10 mouse cellular contexts compared by ENCODE assay signal in the genomic region with DNA sequence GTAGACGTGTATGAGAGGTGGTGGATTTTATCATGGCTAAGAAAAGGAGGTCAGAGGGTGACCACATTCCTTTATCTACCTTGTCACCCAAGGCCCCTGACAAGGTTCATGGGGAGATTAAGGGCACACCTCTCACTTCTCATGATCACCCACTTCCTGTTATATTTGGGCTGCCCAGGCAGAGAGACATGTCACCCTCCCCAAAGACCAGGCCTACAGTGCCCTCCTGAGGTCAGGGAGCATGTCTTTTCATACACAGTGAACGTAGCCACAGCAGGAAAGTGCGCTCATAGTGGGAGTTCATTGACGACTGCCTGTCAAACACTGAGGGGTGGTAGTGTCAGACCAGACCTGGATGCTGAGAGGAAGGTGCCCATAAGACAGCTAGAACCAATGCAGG.
A peak's percentile ranks its signal among the peaks of the same experiment; 100 is the strongest.
DNase-seq lines count a peak whose midpoint lies in the region; ATAC-seq lines count a peak whose summit lies in the region.
"Had no signal": no experiment of that assay in that cellular context is flagged by ENCODE, and none has a peak within 500 bp of the region (broad histone marks: within the 10 kb centered on the region; RNA-seq: fewer than 3 reads in every experiment).

No protein-coding gene starts in this region.

- H3K27ac ChIP-seq in kidney, embryonic 15.5 days, result no peak overlapping the region
- H3K27ac ChIP-seq: embryonic facial prominence, embryonic 13.5 days; liver, embryonic 15.5 days had no signal

- H3K4me3 ChIP-seq in kidney, embryonic 15.5 days (replicated peaks), result no peak overlapping the region
- H3K4me3 ChIP-seq: embryonic facial prominence, embryonic 13.5 days; liver, embryonic 15.5 days had no signal

- ATAC-seq in kidney, embryonic 15.5 days (replicated peaks; ENCODE audit: low FRiP score), result no peak
- ATAC-seq in granulocyte monocyte progenitor cell, adult 5-6 weeks (replicated peaks; ENCODE audit: poor library complexity, severe bottlenecking), result peak; percentile 60
- peak; percentile 45; the same call in 1 of the 2 replicates for ATAC-seq in monocyte, adult 5-6 weeks (replicated peaks; ENCODE audit: insufficient number of reproducible peaks, low FRiP score, low TSS enrichment, poor library complexity, severe bottlenecking)

- H3K9ac ChIP-seq in kidney, embryonic 15.5 days, result no peak overlapping the region
- H3K9ac ChIP-seq: liver, embryonic 15.5 days had no signal

- no peaks in the 10 kb centered on the region for H3K9me3 ChIP-seq in kidney, embryonic 15.5 days (replicated peaks)
- H3K9me3 ChIP-seq: embryonic facial prominence, embryonic 13.5 days; liver, embryonic 15.5 days had no signal

- no peaks in the 10 kb centered on the region for H3K36me3 ChIP-seq in kidney, embryonic 15.5 days
- H3K36me3 ChIP-seq: embryonic facial prominence, embryonic 13.5 days; liver, embryonic 15.5 days had no signal

- H3K4me1 ChIP-seq in kidney, embryonic 15.5 days, result peaks cover 18% of the 10 kb centered on the region
- H3K4me1 ChIP-seq: liver, embryonic 15.5 days had no signal

- H3K27me3 ChIP-seq in kidney, embryonic 15.5 days, result peaks cover 10% of the 10 kb centered on the region

- peak; percentile 39 for DNase-seq in kidney, adult 18-20 months
- peak; percentile 49 to 54 for DNase-seq in B cell, adult 2 months
- peak; percentile 71 for DNase-seq in NIH3T3 (ENCODE audit: low read depth)
- DNase-seq in gastrocnemius, postnatal 10 days, result no peak
- DNase-seq in left cerebral cortex, postnatal 10 days (ENCODE audit: extremely low spot score in 1 of 2, low spot score in 2 of 2), result no peak

- intact Hi-C loops in left cerebral cortex, postnatal 10 days (cut with DNase I), result loop anchor here (5.0 kb wide), 3 partner anchors 34 to 1754 kb away; partner anchors contain the start of gene Kirrel3

- WGBS in kidney, embryonic 15.5 days, result 56% methylated on average over 4 of the region's 4 CpGs

- no peak overlapping the region for H3K4me2 ChIP-seq in kidney, embryonic 15.5 days
- H3K4me2 ChIP-seq: liver, embryonic 15.5 days had no signal

Comparison
In these comparisons a context has a peak if more than half of its experiments do, and no peak if none do; other contexts are left out.
1. DNase-seq: peak in kidney, adult 18-20 months (single experiment), B cell, adult 2 months (2 of 2) and NIH3T3 (single experiment); none in gastrocnemius, postnatal 10 days (single experiment) and left cerebral cortex, postnatal 10 days (0 of 2).